Mouse (Mus musculus): ENCODE data around the gene BC117090. TPM values are rescaled to one million over a fixed set of nuclear protein-coding genes. Genes with fewer than 3 reads are reported as not detected.

Gene BC117090
- total RNA-seq (2023), result not detected

GRCm38 (mm10) chr16:36334232-36334631 is at the start of gene BC117090:
Gene BC117090 (minus strand): TSS chr16:36334332.

GRCm38 (mm10) chr16:36367648-36368047 is 33.5 kb upstream of the BC117090 start, which contains the start of gene BC100530:
Gene BC100530 (minus strand): TSS chr16:36367748.

GRCm38 (mm10) chr16:36276796-36277195 is 57.3 kb downstream of the BC117090 start, which contains the start of gene Stfa1:
Gene Stfa1 (plus strand): TSS chr16:36276951.

Other genes starting within 250 kb of the BC117090 start
- not detected for gene Csta1, start 203.1 kb downstream of the BC117090 start, total RNA-seq (2023)
- not detected for gene Stfa2l1, start 177.5 kb downstream of the BC117090 start, total RNA-seq (2023)
- gene Gm5483, start 150.1 kb downstream of the BC117090 start, total RNA-seq (2023), result not detected
- not detected for gene Gm5416, start 123.9 kb downstream of the BC117090 start, total RNA-seq (2023)
- gene 2010005H15Rik, start 112.9 kb downstream of the BC117090 start, total RNA-seq (2023), result not detected
- not detected for gene Stfa1, start 57.4 kb downstream of the BC117090 start, total RNA-seq (2023)
- gene BC100530, start 33.4 kb upstream of the BC117090 start, total RNA-seq (2023), result not detected
- gene Stfa2, start 74.1 kb upstream of the BC117090 start, total RNA-seq (2023), result not detected
- not detected for gene Stfa3, start 121.1 kb upstream of the BC117090 start, total RNA-seq (2023)
- not detected for gene Casr, start 227.8 kb upstream of the BC117090 start, total RNA-seq (2023)

Measured in monocyte, adult 59 days (primary cell).